Mouse (Mus musculus) gastrocnemius, postnatal 10 days (tissue): ENCODE measurements at regions not wholly inside any gene's neighbourhood (a gene's known extent, or its start where the extent isn't known, plus 50 kb on each side); places are given as distances from the start of the nearest gene placed in this dataset.
"Not testable (repeated sequence)": the region's sequence is repeated elsewhere in the genome, so short reads cannot be mapped to it uniquely, and the experiment has no call there.

ENCODE experiments used
- DNase-seq: peaks from one replicate; pipeline ENCODE4 v3.0.0; 2021; ENCODE audit warnings: mixed read lengths

DNA sequence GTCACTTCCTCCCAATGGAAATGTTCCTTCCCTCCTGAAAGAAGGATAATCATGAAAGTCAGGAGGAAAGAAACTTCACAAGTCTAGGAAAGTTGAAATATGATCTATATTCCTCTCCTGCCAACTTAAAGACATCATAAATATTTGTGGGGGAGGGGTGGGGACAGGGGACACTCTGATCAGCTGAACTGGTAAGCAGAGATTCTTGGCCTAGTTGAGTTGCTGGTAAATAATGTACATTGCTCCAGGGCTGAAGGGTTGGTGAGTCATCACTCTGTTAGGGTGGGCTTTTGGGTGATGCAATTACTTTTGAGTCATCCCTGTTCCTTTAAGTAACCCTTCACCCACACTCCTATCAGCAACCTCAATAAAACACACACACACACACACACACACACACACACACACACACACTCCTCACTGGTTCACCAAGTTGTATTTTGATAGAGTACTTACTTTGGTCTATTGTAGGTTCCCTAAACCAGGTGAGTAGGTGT lies 56.0 kb downstream of the Ccdc71l start:
- no peak for DNase-seq

DNA sequence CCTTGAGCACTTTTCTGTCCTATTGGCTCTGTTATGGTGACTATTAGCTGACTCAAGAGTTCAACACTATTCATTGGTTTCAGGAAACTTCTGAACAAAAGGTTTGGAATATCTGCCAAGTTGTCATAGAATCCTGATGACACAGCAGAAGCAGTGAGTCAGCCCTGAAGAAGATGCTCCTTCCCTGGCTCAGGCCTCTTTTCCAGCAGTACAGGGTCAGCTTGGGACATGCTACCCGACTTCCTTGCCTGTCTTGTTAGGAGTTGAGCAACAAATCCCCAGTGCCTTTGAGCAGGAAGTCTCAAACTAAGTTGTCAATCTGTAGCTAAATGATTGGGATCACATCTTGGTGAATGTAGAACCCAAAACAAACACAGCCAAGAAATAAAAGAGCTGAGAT lies 56.6 kb downstream of the Ccdc71l start:
- no peak for DNase-seq

DNA sequence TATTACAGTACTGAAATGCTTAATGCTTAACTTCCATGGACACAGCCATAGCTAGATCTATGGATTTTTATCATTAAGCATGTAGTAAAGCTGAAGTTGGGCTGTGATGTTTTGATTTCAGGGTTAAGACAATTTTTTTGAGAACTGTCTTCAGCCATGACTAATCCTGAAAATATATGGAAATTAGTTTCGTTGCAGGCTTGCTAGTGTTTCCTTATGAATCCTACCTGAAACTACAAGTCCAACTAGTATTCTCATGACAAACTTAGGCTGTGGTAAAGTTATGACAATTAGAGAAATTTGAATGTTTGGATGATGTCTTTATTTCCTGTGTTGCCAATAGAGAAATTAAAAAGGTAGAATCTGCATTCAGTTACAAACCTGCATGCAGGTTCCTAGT lies 59.7 kb downstream of the Ccdc71l start:
- no peak for DNase-seq

DNA sequence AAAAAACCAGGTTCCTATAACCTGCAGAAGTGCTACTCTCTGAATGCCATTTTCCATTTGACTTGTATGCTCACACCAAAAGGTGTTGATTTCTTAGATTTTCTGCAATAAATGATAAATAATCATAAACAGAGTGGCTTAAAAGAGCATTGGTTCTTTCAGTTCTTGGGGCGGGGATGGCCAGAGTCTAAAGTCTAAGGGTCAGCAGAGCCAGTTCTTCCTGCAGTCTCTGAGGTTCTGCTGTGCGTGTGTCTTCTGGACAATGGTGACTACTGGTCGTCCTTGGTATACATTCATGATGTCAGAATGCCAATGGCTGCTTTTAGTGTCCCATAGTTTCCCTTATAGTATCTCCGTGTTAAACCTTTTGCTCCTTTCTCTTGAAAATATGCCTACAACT lies 66.3 kb downstream of the Ccdc71l start:
- no peak for DNase-seq

DNA sequence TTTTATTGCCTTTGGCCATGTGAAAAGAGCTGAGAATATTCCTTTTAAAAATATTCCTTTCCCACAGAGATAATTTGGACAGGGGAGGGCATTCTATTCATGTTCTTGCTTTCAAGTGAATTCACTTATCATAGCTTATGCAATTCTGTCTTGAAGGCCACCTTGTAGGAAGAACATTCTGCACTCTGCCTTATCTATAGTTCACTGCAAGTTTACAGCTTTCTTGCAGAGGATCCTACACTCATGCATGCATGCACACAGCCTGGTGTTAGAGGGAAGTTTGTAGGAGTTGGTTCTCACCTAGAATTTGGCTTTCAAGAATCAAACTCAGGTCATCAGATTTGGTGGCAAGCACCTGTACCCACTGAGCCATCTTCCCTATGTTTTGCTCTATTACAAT lies 67.4 kb downstream of the Ccdc71l start:
- no peak for DNase-seq

DNA sequence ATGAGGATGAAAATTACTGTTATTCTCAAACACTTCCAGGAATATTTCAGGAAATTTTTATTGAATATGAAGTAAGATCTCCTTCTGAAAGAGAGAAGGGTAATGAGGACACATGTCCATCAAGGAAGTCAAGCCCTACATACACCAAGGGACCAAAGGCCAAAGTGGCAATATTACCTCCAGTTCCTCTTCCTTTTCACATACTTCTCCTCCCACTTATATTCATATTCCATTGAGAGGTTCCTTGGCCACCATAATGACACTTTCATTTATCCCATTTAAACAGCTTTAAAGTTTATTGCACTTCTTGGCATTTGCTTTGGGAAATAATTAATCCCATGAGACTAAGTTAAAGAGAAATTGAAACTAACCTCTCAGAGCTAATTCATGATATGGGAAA lies 70.9 kb downstream of the Ccdc71l start:
- DNase-seq: no peak

DNA sequence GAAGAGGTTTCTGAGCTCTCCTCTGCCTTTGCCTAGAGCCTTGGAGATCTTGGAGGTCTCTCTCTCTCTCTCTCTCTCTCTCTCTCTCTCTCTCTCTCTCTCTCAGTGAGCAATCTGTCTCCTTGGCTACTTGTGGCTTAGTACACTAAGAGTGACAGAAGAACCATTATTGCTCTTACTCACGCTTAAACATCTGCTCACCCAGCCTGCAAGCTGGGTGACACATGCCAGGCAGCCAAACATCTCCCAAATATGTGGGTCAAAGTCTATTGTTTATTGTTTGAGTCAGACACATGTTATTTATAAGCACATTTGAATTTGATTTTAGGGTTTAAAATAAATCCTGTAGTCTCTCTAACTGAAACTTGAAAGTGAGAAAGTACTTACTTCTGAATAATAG lies 72.7 kb downstream of the Ccdc71l start:
- no peak for DNase-seq

DNA sequence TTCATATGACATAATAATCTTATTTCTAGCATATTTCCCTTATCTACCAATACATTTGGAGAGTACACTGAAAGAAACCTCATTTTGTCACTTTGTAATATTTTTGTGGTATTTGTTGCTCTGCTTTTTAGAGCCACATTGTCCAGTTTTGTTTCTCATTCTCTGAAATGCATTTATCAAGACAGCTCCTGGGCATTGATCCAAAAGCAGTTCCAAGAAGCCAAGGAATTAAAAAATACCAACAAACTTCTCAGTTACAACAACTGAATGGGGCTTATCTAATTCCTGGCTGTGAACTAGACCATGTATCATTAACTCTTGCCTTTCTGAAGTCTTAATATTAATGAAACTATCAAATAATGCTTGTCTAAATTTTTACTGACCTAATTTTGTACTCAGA lies 76.3 kb downstream of the Ccdc71l start:
- DNase-seq: no peak

DNA sequence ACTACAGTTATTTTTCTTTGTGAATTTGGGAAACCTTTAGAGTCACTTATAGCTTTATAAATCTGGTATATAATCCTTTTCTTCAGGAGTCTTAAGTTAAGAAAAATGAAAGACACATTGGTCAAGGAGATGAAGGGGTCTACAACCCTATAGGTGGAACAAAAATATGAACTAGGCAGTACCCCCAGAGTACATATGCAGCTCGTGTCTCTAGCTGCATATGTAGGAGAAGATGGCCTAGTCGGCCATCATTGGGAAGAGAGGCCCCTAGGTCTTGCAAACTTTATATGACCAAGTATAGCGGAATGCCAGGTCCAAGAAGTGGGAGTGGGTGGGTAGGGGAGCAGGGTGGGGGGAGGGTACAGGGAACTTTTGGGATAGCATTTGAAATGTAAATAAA lies 76.7 kb downstream of the Ccdc71l start:
- DNase-seq: not testable (repeated sequence)

DNA sequence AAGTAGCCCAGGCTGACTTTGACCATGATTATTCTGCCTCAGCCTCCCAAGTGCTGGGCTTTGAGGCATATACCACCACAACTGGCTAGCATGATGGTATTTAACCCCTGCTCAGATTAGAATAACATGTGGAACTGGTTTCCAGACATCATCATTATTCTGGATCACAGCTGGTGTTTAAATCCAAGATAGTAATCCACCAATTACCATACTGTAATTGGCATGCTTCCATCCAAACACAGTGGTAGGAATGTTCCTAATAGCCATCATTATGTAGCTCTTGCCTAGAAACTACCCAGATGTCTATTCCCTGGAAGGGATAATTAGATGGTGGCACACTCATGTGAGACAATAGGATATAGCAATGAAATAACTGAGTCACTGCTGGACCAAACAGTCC lies 77.4 kb downstream of the Ccdc71l start:
- no peak for DNase-seq

DNA sequence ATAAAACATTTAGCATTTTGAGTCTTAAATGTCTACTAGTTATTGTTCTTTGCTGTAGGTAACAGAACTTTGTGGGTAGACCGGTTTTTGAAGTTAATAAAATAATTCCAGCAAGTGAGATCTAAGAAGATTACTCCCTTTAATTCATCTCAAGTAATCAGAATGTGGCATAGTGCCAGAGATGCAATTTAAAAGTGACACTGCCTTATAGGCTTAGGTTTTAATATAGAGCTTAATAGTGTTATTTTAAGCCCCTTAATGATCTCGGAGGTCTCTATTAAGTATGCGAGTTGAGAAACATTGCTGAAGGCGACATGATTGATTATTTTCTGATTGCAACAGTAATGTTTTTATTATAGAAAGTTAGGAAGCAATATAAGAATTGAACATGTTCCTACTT lies 78.3 kb downstream of the Ccdc71l start:
- no peak for DNase-seq

DNA sequence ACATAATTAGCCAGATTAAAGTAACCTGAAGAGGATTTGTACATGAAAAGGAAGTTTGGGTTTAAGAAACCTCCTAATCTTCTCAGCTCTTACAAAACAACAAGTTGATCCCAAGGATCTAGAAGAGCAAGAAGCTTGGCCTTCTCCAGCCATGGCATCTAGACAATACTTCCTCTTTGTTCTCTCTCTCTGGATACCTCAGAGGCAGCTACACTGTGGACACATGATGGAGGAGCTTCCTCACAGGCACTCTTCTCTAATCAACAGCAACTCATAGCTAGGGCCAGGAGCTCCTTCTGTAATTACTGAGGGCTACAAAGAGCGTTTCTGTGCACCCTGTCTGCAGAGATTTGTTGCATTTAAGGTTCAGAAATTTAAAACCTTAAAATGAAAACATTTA lies 79.9 kb downstream of the Ccdc71l start:
- DNase-seq: no peak

DNA sequence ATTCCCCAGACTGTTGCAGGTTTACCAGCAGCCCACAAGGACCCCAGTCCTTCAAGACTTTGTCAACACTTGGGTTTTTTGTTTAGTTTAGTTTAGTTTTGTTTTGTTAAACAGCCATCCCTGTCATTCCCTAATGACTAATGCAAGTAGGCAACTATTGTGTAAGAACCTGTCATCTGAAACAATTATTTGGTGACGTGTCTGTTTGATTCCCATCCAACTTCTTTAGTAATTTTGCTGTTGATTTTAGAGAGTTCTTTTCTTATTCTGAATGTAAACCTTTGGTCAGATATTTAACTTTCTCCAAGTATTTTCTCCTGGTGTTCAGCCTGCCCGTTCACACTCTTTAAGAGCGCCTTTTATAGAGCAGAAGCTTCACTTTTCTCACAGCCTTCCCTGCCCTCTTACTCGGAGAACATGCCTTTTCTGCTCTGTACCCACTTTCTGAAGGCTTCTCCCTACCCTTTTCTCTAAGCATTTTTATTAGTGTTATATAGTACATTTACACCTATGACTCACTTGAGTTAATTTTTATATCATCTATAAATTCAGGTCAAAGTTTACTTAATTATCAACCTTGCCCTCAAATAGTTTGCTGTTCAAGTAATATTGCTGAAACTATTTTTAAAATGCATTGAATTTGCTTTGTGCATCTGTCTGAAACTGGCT lies 82.0 kb downstream of the Ccdc71l start:
- DNase-seq: no peak

DNA sequence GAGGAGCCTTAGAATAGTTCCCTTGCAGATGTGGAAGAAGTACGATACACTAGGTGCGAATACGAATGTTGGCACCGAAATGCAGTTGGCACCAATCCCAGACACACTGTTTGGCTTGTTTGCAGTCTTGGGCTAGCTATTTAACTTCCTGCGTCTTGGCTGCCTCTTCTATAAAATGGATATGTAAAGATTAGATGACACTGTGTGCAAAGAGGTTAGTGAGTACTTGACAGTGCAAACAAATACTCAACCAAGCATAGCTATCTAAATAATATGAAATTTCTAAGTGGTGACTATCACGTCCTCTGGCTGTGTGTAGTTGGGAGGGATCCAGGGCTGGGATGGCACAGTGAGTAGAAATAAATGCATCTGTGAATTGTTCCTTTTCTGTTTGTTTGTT lies 86.9 kb downstream of the Ccdc71l start:
- DNase-seq: no peak

DNA sequence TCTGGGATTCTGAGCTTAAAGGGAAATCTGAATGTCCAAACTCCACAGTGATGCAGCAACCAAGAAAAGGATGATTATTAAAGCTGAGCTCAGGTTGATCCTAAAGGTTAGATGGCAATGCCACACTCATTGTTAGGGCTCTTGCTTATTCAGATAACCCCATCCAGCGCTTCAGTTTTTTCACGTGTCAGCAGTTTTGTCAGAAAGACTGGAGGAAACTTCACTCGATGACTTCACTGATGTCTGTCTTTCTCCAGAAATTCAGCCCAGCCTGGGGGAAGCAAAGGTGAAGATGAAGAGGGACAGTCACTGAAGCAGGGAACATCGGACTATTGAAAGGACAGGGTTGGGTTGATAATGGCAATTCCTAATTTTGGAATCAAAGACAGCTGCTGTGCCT lies 91.4 kb downstream of the Ccdc71l start:
- no peak for DNase-seq

DNA sequence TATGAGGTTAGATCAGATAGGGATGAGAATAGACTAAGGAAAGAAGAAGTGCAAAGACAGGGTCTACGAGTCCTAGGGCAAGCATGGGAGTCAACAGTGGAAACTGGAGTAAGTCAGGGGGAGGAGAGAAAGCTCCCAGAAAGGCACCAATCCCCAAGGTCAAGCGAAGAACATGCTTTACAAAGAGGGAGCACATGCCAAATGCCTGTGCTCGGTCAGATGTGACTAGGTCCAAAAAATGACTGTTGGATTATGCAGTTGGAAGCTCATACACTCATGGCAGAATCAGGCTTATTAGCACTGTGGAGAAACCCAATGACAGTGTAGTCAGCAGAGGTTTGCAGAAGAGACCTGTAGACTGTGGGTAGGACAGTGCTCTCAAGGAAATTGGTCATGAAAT lies 100.9 kb downstream of the Ccdc71l start:
- no peak for DNase-seq

DNA sequence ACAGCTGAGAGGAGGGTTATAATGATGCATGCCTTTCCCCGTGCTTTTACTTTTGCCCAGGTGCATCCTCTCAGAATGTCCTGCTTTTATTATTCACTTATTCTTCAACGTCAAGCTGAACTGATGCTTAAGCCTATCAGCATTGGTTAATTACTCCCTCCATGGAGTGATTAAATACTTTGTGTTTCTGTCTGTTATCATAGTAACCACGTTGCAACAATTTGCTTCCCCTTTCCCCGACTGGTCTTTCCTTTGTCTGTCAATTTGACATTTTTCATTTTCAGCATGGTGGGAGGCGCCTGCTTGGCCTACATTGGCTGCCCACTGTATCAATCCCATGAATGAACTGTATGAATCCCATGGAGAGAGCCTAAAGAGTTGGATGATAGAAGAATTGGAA lies 101.8 kb downstream of the Ccdc71l start:
- DNase-seq: no peak

DNA sequence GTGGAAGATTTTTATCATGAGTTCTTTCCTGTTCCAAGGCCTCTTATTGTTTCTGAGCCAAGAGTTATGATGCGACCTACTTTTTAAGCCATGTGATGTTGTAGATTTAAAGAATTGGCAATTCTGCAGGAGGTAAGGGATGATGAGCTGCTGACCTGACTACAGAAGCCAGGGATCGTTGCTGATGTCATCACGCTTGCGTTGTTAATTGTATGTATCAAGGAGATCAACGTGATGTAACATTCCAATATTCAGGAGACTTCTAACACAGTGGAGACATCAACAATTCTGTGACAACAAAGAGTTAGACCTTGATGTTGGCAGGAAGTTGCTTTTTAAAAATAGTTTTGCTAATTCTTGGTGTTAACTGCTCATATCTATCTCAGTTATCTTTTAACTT lies 102.5 kb downstream of the Ccdc71l start:
- DNase-seq: no peak

DNA sequence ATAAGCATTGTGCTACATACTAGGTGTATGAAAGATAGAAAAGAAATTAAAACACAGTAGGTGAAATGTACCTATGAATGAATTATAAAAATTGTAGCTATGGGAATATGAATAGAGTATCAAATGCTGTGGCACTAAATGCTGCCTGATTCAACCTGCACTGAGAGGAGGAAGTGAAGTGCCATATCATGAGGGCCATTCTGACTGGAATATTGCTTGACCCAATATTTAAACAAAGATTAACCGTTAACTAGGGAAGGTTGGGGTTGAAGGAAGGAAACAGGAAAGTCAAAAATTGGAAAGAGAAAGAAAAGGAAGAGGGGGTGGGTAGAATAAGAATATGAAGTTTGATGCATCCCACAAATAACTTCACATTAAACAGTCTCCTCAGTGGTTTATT lies 103.8 kb downstream of the Ccdc71l start:
- DNase-seq: no peak

DNA sequence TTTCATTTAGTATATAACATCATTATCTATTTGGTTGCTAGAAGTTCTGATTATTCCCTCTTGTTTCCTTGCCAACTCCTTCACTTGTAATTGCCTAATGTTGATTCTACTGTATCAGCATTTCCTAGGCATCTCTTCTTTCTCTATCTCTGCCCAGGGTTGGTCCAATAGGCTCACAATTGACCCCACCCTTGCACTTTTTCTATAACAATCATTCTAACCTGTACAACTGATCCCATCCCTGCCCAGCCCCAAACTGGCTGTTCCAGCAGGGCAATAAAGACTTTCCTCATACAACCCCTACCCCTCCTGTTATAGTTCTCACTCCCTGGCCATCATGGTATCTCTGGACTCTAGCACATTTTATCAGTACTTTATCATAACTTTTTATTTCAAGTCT lies 104.3 kb downstream of the Ccdc71l start:
- DNase-seq: no peak

DNA sequence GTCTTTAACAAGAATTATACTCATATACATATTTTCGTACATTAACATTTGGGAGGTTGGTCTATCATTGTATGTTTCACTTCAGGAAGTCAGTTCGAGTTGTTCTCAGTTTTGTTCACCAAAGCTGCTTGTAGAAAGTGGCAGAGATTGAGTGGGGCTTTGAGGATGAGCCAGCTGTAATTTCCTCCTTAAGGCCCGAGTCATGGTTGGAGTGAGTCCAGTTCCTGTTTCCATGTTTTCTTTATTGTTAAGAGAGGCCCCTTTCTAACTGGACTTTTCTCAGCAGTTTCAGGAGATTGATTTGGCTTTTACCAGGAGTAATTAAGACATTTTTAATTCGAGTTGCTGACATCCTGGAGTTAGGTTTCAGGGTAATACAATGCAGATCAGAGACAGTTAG lies 107.7 kb downstream of the Ccdc71l start:
- DNase-seq: no peak

DNA sequence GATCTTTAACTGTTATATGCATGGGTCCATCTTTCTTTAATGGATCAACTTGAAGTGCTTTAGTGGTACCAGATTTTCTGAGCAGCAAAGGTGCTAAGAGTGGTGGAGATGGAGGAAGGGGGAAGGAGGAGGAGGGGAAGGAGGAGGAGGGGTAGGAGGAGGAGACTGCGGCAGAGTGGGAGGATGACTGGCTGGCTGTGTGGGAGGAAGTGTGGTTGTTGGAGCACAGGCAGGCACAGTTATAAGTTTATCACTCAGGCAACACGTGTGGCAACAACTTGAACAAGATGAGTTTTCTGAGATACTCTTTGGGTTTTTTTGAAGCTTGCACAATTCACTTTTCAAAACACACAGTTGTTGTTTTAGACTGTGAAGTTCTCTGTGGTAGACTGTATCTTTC lies 108.2 kb downstream of the Ccdc71l start:
- no peak for DNase-seq

DNA sequence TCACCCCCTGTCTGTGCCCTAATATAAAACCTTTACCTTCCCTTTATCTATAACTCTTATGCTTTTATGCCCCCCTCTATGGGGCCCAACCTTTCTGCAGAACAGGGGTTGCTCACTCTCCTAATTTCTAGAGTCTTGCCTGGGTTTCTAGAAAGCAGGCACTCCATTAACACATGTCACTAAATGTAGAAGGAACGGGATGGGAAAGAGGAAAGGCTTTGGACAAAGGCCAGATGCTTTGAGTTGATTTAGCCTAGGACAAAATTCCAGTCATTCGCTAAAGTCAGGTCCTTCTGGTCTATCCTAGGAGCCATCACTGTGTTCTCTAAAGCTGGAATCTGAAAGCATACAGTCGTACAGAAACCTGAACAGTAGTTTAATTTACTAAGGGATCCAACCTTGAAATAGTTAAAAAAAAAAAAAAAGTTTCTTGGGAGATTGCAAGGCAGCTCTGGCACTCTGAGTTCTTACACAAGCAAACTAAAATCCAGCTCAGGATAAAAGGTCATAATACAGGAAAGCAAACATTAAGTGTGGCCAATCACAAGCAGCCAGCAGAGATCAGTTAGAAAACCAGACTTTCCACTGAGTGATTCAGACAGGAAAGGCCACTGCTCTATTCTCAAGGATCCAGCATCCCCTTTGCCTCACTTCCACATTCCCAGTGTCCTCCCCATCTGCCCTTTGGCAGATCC lies 109.5 kb downstream of the Ccdc71l start:
- DNase-seq: no peak

DNA sequence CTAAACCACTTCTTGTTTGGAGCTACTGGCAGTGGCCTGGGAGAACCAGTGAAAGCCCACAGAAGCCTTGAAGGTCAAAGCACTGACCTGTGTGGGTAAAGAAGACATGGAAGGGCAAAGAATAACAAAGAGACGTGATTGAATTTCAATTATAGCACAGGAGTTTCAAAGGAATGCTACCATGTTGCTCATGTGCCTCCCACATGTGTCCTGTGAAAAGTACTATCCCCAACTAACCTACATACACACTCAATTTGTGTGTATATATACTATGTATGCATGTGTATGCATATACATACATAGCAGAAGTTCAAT lies 110.0 kb downstream of the Ccdc71l start:
- DNase-seq: no peak
